8 mouse cellular contexts compared by ENCODE assay signal in genomic region chr5:27048926-27049325, GRCm38 (mm10).
DNase-seq lines count a peak whose midpoint lies in the region; ATAC-seq lines count a peak whose summit lies in the region.

No protein-coding gene starts in this region.

- peak overlapping the region; percentile 78; the same call in 1 of the 2 replicates for H3K27ac ChIP-seq in hindbrain, embryonic 10.5 days
- H3K27ac ChIP-seq in midbrain, embryonic 16.5 days (ENCODE audit: low read length): peak overlapping the region; percentile 78

- H3K9ac ChIP-seq in midbrain, embryonic 16.5 days (ENCODE audit: low read depth, low read length): peak overlapping the region; percentile 82

- H3K27me3 ChIP-seq in hindbrain, embryonic 10.5 days (ENCODE audit: insufficient read depth, poor library complexity, severe bottlenecking): peaks cover 21% of the 10 kb centered on the region
- H3K27me3 ChIP-seq in midbrain, embryonic 16.5 days (ENCODE audit: control insufficient read depth, insufficient read depth, low read depth, low read length): no peaks in the 10 kb centered on the region

- ATAC-seq in midbrain, embryonic 16.5 days: peak; percentile 56
- ATAC-seq in inflammation-experienced regulatory T-cells, adult 6 months: no peak

- no peaks in the 10 kb centered on the region for H3K36me3 ChIP-seq in hindbrain, embryonic 10.5 days
- H3K36me3 ChIP-seq in midbrain, embryonic 16.5 days (ENCODE audit: control insufficient read depth, insufficient read depth, low read length): no peaks in the 10 kb centered on the region

- H3K4me3 ChIP-seq in hindbrain, embryonic 10.5 days: peak overlapping the region; percentile 64
- H3K4me3 ChIP-seq in midbrain, embryonic 16.5 days (ENCODE audit: low read depth, low read length): peak overlapping the region; percentile 52

- no peaks in the 10 kb centered on the region for H3K9me3 ChIP-seq in hindbrain, embryonic 10.5 days
- H3K9me3 ChIP-seq in midbrain, embryonic 16.5 days (replicated peaks; ENCODE audit: control insufficient read depth, low read length, poor library complexity, severe bottlenecking): no peaks in the 10 kb centered on the region

- peak; percentile 26 to 28 for DNase-seq in layer of hippocampus, postnatal 25 days (ENCODE audit: extremely low spot score in 1 of 2, low spot score in 1 of 2)
- DNase-seq in layer of hippocampus, adult 9-11 months: no peak
- DNase-seq in cerebellum, postnatal 10 days: peak; percentile 43
- DNase-seq in hindbrain, embryonic 10.5 days (ENCODE audit: low spot score): peak; percentile 23
- no peak for DNase-seq in spleen, postnatal 14 days (ENCODE audit: low spot score in 2 of 2)
- DNase-seq in B cell, adult 2 months: no peak

- peaks cover 20% of the 10 kb centered on the region for H3K4me1 ChIP-seq in hindbrain, embryonic 10.5 days (replicated peaks)
- peaks cover 21% of the 10 kb centered on the region for H3K4me1 ChIP-seq in midbrain, embryonic 16.5 days (ENCODE audit: control insufficient read depth, insufficient read depth, low read length)

- 5% methylated on average over 9 of the region's 9 CpGs for WGBS in hindbrain, embryonic 10.5 days
- WGBS in midbrain, embryonic 16.5 days: 7% methylated on average over 9 of the region's 9 CpGs

- peak overlapping the region; percentile 78 for H3K4me2 ChIP-seq in midbrain, embryonic 16.5 days (ENCODE audit: low read length)

Comparison
In these comparisons a context has a peak if more than half of its experiments do, and no peak if none do; other contexts are left out.
1. DNase-seq: peak in layer of hippocampus, postnatal 25 days (2 of 2), cerebellum, postnatal 10 days (2 of 2) and hindbrain, embryonic 10.5 days (single experiment); none in layer of hippocampus, adult 9-11 months (single experiment), spleen, postnatal 14 days (0 of 2) and B cell, adult 2 months (0 of 2).